Mouse (Mus musculus): ENCODE results near the gene Tmem203. TPM values are rescaled to one million over a fixed set of nuclear protein-coding genes. Genes with fewer than 3 reads are reported as not detected.

Tmem203 gene
- 25.3 TPM for polyA plus RNA-seq (2017; shearing (Covaris generic))

DNA sequence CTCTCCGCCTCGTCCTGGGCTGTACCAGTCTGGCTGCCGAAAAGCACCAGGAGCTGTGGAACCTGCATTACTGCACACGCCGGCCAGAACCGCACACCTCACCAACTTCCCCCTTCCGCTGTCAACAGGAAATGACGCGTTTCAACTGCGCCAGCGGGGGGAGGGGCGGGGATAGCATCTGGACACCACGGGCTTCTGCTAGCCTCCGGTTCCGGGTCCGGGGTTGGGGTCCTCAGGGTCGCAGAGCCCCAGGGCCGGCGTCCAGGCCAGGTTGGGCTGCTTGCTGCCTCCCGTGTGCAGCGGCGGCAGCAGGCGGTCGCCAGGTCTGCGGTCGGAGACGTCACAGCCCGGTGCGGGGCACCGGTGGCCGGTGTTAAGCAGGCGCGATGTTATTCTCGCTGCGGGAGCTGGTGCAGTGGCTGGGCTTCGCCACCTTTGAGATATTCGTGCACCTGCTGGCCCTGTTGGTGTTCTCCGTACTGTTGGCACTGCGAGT, at the start of gene Tmem203:
Tmem203 (plus strand) TSS at position 156 of the 496 bp plus-strand sequence.

DNA sequence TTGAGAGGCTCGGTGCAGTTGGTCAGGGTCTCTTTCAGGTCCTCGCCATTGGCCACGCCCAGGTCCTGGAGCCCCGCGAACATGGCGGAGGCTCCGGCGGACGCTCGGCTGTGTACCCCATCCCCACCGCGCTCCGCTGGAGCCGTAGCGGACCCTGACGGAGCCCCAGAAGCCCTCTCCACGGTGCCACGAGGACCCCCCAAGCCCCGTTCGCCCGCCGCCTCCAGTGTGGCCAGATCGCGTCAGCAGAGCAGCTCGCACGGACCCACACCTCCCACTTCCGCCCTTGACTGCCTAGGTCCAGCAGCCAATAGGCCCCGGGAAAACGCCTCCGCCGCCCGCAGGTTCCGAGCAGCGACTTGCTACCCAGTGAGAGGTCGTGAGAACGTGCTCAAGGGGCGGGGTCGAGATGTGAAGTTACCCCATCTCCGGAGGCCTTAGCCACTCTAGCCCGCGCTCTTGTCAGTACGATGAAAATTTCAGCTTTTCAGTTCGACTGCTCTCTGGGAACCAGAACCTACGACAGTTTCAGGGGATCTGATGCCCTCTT, 44.0 kb upstream of the Tmem203 start, which contains the start of gene Nelfb:
Nelfb (minus strand) TSS at position 369 of the 550 bp plus-strand sequence.

DNA sequence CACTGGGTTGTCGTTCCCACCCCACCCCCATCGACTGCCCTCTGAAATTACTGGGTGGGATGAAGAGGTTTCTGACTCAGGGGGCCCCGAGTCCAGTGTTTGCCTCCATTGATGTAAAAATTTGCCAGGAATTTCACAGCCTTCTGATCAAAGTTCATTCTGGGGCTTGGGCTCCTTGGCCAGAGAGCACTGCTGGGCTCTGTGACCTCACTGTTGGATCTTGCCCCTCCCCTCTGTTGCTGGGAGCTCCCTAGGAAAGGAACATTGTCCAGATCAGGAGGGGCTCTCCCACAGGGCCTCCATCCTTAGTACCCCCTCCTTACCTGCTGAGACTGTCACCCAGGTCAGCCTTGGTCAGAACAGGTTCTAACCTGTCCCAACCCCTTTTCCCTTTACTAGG, 40.8 kb upstream of the Tmem203 start, which contains the start of gene Stpg3:
Stpg3 (minus strand) TSS at position 194 of the 400 bp plus-strand sequence.

DNA sequence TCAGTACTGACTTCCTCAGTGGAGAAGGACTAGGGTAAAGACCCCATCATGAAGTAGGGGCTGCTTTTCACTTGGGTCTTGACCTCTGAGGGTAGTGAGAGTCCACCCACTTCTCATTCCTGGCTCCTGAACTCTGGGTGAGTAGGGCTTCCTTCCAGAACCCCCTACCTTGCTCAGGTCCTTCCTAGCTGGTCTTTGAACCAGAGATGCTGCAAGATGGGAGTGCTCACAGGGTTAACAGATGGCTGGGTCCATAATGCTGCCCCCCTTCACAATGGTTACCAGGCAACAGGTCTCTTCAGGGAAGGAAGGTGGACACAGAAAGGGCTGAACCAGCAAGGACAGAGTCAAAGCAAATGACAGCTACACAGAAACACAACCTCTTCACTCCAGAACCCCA, 36.8 kb upstream of the Tmem203 start, which contains the start of gene Fam166a:
Fam166a (plus strand) TSS at position 301 of the 400 bp plus-strand sequence.

DNA sequence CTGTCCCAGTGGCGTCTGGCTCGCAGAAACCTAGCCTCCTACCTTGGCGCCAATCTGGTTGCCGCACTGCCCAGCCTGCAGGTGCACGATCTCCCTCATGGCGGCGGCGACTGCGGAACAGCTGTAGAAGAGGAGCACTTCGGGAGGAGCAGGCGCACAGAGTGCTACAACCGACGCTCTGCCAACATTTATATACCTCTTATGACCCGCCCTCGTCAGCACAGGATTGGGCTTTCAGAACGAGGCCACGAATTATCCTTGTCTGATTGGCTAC, 30.8 kb upstream of the Tmem203 start, which contains the start of gene Tubb4b:
Tubb4b (minus strand) TSS at position 211 of the 274 bp plus-strand sequence.

DNA sequence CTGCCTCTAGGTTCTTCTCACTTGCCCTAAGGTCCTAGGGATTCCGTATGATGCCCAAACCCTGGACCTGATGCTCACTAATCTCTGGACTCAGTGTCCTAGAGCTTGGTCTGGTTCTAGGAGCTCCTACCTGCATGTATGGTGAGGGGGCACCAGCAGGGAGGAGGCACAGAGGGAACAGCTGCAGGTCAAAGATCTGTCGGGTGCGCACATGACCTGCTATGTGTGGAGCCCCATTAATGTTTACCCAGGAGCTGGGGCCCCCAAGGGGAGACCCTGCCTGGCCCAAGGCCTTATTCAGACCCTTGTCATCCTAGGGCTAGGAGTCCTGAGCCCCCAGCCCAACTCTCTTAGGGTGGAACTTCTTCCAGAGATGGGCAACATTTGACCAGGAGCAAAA, 21.2 kb upstream of the Tmem203 start, which contains the start of gene Slc34a3:
Slc34a3 (minus strand) TSS at position 315 of the 400 bp plus-strand sequence.

DNA sequence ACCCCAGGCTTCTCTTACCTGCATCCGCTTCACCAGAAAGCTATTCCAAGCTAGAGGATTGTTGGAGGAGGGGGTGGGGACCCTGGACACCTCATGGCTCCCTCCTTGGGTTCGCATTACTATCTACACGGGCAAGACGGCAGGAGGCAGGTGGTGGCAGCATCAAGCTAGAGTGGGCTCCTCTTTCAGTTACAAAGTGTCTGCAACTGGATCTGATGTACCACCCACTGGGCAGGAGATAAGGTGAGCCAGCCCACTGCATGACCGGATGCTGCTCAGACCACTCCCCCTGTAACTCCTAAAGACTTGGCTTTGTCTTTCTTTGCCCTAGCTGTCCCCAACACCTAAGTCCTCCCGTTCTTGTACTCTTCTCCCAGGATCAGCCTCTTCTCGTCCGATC, 18.6 kb upstream of the Tmem203 start, which contains the start of gene Rnf224:
Rnf224 (minus strand) TSS at position 174 of the 400 bp plus-strand sequence.

DNA sequence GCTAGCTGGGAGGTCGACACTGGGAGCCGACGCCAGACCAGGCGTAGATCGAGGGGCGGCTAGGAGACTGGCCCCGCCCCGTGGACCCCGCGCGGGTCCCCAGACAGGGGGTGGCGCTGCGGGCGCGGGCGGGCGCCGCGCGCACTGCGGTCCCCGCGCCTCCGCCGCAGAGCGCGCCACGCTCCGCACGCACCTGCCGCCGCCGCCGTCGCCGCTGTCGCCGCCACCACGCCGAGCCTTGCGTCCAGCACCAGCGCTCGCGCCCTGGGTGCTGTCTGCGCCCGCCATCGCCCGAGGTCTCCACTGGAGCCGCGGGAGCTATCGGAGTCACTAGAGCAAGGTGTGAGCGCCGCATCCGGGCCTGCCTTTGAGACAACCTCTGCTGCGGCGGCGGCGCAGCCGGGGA, 13.1 kb upstream of the Tmem203 start, which contains the start of the genes Rnf208 and Cysrt1:
Rnf208 (plus strand) TSS at position 155 of the 406 bp plus-strand sequence.
Cysrt1 (minus strand) TSS at position 352 of the 406 bp plus-strand sequence.

DNA sequence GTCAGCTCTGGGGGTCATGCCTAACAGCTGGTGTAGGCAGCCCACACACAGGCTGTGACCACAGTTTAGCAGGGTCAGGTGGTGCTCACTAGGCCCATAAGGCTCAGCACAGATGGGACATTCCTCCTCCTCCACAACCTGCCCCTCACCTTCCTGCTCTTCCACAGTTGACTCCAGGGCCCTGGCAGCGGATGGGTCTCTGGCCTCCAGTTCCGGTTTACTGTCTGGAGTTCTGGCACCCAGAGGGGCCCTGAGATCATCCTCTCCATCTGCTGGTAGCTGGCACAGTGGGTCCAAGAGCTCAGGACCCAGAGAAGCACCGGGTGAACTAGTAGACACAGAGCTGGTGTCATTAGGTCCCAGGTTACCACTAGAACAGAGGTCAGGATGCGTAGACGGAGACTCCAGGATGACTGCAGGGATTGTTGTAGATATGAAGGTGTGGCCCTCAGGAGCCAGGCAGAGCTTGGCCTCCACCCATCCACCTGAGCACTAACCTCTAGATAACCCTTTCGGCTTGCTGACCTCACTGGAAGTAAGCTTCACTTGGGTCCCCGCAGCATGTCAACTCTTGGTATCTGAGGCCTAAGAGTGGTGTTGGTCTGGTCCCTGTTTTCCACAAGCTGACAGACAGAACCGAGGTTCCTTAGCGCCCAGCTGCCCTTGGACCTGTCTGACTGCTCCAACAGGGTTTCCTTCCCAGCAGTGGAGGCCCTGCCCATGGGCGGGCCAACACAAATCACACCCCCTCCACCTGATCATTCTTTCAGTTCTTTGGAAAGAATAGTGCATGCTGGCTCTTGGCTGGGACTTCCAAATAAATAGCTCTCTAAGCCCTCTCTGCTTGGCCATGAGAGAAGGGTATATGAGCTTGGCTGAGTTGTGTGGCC, 8.8 kb upstream of the Tmem203 start, which contains the start of gene AL732309.1:
AL732309.1 (minus strand) TSS at position 681 of the 890 bp plus-strand sequence.

DNA sequence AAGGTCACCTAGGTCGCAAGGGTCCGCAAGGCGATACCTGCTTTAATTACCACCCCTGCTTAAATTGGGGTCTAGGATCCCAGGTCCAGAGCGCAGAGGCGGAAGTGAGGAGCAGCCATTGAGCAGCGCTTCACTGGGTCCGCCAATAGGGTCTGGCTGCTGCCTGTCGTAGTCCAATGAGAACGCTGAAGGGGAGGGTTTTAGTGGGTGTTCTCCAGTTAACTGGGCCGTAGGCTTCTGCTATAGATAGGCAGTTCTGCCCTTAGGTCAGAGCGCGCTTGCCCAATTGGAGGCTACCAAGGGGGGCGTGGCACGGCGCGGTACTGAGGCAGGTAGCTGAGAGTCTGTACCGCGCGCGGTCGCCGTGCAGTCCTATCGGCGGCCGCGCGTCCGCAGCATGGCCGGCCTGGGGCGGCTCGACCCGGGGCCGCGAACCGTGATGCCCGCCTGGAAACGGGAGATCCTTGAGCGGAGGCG, 7.1 kb downstream of the Tmem203 start, which contains the start of gene Tprn:
Tprn (plus strand) TSS at position 328 of the 477 bp plus-strand sequence.

DNA sequence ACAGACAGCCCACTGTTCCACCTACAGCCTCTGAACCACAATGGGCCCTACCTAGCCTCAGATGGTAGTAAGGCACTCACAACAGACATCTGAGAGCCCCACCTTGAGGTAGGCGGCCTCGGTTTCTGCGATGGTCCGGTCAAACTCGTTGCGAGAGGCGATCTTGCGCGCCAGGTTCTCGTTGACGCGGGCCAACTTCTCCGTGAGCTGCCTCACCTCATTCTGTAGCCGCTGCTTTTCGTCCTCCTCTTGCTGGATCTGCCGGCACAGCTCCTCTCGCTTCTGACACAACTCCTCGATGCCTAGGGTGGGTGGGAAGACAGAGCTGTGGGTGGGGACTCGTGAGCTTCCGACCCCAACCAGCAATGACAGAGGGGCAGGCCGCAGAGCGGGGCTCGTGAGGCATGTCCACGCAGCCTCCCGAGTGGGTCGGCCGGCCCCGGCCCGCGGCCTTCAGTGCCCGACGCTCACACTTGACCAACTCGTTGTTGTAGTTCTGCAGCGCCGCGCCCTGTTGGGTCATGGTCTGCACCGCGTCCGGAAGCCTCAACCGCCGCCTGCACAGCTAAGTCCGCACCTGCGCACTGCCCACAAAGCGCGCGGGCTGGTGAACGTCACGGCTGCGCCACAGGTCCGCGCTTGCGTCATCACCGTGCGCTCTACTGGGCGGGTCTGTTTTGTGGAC, 16.7 kb downstream of the Tmem203 start, which contains the start of the genes Ssna1 and Anapc2:
Ssna1 (minus strand) TSS at position 612 of the 685 bp plus-strand sequence.
Anapc2 (plus strand) TSS at position 652 of the 685 bp plus-strand sequence.

DNA sequence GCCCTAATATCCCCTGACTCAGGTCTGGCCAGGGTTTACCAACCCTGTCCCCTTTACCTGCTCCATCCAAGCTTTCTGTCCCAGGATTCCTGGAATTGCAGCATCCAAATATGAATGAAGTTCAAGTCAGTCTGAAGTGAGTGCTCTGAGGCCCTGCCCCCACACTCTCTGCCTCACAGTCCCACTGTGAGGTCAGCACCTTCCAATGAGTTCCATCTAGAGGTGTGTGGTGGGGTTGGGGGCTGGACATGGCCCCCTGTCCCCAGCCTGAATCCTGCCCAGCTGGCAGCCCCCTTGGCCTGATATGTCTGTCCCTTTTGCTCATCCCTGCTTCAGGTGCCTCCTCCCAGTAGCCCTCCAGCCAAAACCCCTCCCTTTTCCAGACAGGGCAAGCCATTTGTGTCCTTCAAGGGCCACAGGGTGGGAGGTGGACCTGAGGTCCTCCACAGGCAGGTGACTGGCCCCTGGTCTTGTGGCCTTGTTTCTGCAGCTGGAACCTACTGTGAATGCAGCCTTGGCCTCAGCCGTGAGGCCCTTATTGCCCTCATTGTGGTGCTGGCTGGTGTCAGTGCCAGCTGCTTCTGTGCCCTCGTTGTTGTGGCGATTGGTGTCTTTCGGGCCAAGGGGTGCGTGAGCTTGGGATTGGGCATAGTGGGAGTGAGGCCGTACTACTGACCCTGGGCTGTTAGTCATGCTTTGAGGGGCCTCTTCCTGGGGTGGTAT, 32.8 kb downstream of the Tmem203 start, which contains the start of gene Tmem210:
Tmem210 (plus strand) TSS at position 219 of the 723 bp plus-strand sequence.

DNA sequence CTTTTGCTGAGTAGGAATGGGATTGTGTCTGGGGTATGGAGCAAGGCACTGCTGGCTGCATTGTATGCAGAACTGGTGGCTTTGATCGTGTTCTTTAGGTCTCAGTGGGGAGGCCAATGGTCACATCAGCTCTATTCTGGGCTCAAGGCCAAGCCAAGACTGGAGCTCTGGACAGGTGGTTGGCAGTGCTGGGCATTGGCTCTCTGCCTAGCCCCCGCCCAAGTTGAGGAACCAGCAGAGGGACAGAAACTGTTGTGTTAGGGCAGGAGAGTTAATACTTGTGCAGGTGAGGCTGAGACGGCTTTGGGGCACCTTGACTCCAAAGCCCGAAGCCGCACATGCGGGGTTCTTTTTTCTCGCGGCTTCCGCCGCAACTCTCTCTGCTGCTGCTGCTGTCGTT, 34.4 kb downstream of the Tmem203 start, which contains the start of gene Lrrc26:
Lrrc26 (plus strand) TSS at position 265 of the 400 bp plus-strand sequence.

Other genes with a start within 250 kb of the Tmem203 start
- gene Nsmf, start 201.1 kb upstream of the Tmem203 start, polyA plus RNA-seq (2017; shearing (Covaris generic)), result 53.2 TPM
- 0.37 TPM for gene Entpd8, start 175.1 kb upstream of the Tmem203 start, polyA plus RNA-seq (2017; shearing (Covaris generic))
- 8.3 TPM for gene Noxa1, start 160.3 kb upstream of the Tmem203 start, polyA plus RNA-seq (2017; shearing (Covaris generic))
- 5.1 TPM for gene Nrarp, start 74.7 kb upstream of the Tmem203 start, polyA plus RNA-seq (2017; shearing (Covaris generic))
- 115 TPM for gene Tor4a, start 58.6 kb upstream of the Tmem203 start, polyA plus RNA-seq (2017; shearing (Covaris generic))
- gene Nelfb, start 44.0 kb upstream of the Tmem203 start, polyA plus RNA-seq (2017; shearing (Covaris generic)), result 141 TPM
- not detected for gene Stpg3, start 40.8 kb upstream of the Tmem203 start, polyA plus RNA-seq (2017; shearing (Covaris generic))
- 0.49 TPM for gene Fam166a, start 36.7 kb upstream of the Tmem203 start, polyA plus RNA-seq (2017; shearing (Covaris generic))
- 174 TPM for gene Tubb4b, start 30.7 kb upstream of the Tmem203 start, polyA plus RNA-seq (2017; shearing (Covaris generic))
- not detected for gene Slc34a3, start 21.1 kb upstream of the Tmem203 start, polyA plus RNA-seq (2017; shearing (Covaris generic))
- gene Rnf224, start 18.7 kb upstream of the Tmem203 start, polyA plus RNA-seq (2017; shearing (Covaris generic)), result not detected
- gene Rnf208, start 13.2 kb upstream of the Tmem203 start, polyA plus RNA-seq (2017; shearing (Covaris generic)), result 2.2 TPM
- not detected for gene Cysrt1, start 13.0 kb upstream of the Tmem203 start, polyA plus RNA-seq (2017; shearing (Covaris generic))
- 7.9 TPM for gene AL732309.1, start 8.6 kb upstream of the Tmem203 start, polyA plus RNA-seq (2017; shearing (Covaris generic))
- 18.9 TPM for gene Tprn, start 7.2 kb downstream of the Tmem203 start, polyA plus RNA-seq (2017; shearing (Covaris generic))
- gene Ssna1, start 17.0 kb downstream of the Tmem203 start, polyA plus RNA-seq (2017; shearing (Covaris generic)), result 118 TPM
- 116 TPM for gene Anapc2, start 17.0 kb downstream of the Tmem203 start, polyA plus RNA-seq (2017; shearing (Covaris generic))
- not detected for gene Tmem210, start 32.7 kb downstream of the Tmem203 start, polyA plus RNA-seq (2017; shearing (Covaris generic))
- 0.14 TPM for gene Lrrc26, start 34.5 kb downstream of the Tmem203 start, polyA plus RNA-seq (2017; shearing (Covaris generic))
- gene Grin1, start 63.7 kb downstream of the Tmem203 start, polyA plus RNA-seq (2017; shearing (Covaris generic)), result 0.25 TPM
- 21.4 TPM for gene Man1b1, start 76.9 kb downstream of the Tmem203 start, polyA plus RNA-seq (2017; shearing (Covaris generic))
- gene Dpp7, start 100.9 kb downstream of the Tmem203 start, polyA plus RNA-seq (2017; shearing (Covaris generic)), result 20.6 TPM
- gene Uap1l1, start 110.2 kb downstream of the Tmem203 start, polyA plus RNA-seq (2017; shearing (Covaris generic)), result 40.8 TPM
- gene Sapcd2, start 116.9 kb downstream of the Tmem203 start, polyA plus RNA-seq (2017; shearing (Covaris generic)), result 0.87 TPM
- not detected for gene Entpd2, start 140.4 kb downstream of the Tmem203 start, polyA plus RNA-seq (2017; shearing (Covaris generic))
- gene Npdc1, start 143.9 kb downstream of the Tmem203 start, polyA plus RNA-seq (2017; shearing (Covaris generic)), result 0.96 TPM
- 5.3 TPM for gene Fut7, start 167.8 kb downstream of the Tmem203 start, polyA plus RNA-seq (2017; shearing (Covaris generic))
- gene Abca2, start 173.3 kb downstream of the Tmem203 start, polyA plus RNA-seq (2017; shearing (Covaris generic)), result 74.7 TPM
- 3.2 TPM for gene Clic3, start 201.4 kb downstream of the Tmem203 start, polyA plus RNA-seq (2017; shearing (Covaris generic))
- 112 TPM for gene Paxx, start 205.7 kb downstream of the Tmem203 start, polyA plus RNA-seq (2017; shearing (Covaris generic))
- not detected for gene Ptgds, start 214.6 kb downstream of the Tmem203 start, polyA plus RNA-seq (2017; shearing (Covaris generic))
- gene Lcn12, start 238.5 kb downstream of the Tmem203 start, polyA plus RNA-seq (2017; shearing (Covaris generic)), result not detected
- 110 TPM for gene Fbxw5, start 245.3 kb downstream of the Tmem203 start, polyA plus RNA-seq (2017; shearing (Covaris generic))
- gene C8g, start 246.3 kb downstream of the Tmem203 start, polyA plus RNA-seq (2017; shearing (Covaris generic)), result 9.6 TPM